Mouse (Mus musculus): Measurements from ENCODE around the gene St3gal4.

St3gal4 gene

GRCm38 (mm10) chr9:35004113-35004512, 115.0 kb downstream of the St3gal4 start:
- no peak for DNase-seq (ENCODE audit: low spot score in 2 of 2)

- no peak for DNase-seq (ENCODE audit: low spot score in 2 of 2)
These were observed 120.9 kb downstream of the St3gal4 start for GRCm38 (mm10) chr9:34997880-34998865.

Measured in thymus, postnatal 10 days (tissue).